Mouse (Mus musculus) layer of hippocampus, adult 18-20 months (tissue): Measurements from ENCODE around the gene Hebp2. TPM values are rescaled to one million over a fixed set of nuclear protein-coding genes. Genes with fewer than 3 reads are reported as not detected.
"Not testable (repeated sequence)": the region's sequence is repeated elsewhere in the genome, so short reads cannot be mapped to it uniquely, and the experiment has no call there.

Experiments
- DNase-seq, 2 experiments: peaks; one replicate each; pipeline ENCODE4 v3.0.0; 2022; ENCODE audit warnings: low spot score in 2 of 2
- long read RNA-seq: library from polyadenylated mRNA; stranded (forward); transcript quantifications from one replicate; pipeline ENCODE4 v2.0.0, GENCODE M21; 2021
- total RNA-seq, 2 experiments: library from RNA; stranded (reverse); gene quantifications; 2 replicates each; pipeline ENCODE4 v1.2.3; 2021

Gene Hebp2
- 1 to 10 TPM; 3.4 to 4.2 TPM for total RNA-seq
- long read RNA-seq, partial matches to known transcripts: 0 of 2 reads
- long read RNA-seq, other reads (novel, unspliced or antisense): 0 of 2 reads

DNA sequence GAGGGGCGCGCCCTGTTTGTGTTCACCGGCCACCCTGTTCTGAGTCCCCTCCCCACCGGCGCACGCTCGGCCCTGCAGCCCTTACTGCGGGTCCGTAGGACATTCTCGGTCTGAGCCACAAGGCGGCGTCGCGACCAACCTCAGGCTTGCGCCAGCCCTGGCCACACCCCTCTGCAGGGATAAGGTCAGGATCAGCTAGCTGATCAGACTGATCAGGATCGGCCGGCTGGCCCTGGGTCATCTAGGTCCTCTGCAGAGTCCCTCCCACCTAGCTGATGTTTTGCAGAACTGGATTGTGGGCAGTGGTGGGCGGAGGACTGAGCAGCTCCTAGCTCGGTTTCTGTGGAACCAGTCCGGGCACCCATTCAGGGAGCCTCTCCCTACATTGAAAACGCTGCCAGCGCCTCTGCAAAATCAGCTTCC, at the start of gene Hebp2:
Gene Hebp2 (minus strand): TSS at position 264 of the 423 bp plus-strand sequence.
- peak in 1 of 2 experiments; percentile 64 for DNase-seq

DNA sequence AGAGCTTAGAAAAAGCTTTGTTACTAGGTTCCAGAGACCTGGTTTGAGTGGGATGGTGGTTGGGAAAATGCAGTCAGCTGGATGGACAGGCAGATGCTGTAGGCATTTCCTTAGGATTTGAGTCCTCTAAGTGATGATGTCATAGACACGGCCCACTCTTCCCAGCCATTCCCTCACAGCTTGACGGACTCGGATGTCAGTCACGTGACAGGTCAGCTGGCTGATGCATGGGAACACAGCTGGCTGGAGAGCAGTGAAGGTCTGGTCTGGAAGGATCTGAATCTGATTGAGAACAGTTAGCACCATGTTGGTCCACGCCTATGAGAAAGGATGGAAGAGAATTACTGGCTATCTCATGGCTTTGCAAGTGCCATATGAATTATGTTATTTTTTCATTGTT, 43.6 kb upstream of the Hebp2 start:
- no peak for DNase-seq

DNA sequence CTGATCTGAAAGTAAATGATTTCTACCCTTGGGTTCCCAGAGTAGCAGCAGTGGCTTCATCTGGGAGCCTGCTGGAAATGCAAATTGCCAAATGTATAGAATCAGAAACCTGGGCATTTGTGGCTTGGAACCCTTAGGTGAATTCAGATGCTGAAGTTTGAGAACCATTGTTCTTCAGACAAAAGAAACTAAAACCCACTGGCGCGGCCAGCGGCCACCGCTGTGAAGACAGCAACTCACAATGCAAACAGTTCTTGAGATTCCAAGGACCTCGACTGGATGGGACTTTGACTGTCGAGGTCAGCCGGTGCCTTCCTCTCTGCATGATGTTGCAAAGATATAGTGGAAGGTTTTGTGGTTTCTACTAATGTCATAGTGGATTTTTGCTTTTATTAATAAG, 38.3 kb upstream of the Hebp2 start:
- no peak for DNase-seq

DNA sequence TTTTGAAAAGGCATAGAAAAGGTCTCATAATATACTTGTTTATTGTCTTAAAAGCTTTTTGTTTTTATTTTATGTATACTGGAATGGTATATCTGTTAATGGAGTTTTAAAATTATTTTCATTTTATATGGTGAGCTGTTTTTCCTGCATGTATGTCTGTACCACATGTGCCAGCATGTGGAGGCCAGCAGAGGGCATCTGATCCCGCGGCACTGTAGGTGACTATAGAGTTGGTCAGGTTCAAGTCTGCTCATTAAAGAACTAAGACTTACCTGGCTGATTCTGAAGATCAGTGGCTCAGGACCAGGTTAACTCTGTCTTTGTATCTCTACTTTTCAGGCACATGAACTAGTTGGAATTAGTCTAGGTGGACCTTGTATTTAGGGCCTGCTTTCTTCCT, 26.7 kb upstream of the Hebp2 start:
- DNase-seq: no peak

DNA sequence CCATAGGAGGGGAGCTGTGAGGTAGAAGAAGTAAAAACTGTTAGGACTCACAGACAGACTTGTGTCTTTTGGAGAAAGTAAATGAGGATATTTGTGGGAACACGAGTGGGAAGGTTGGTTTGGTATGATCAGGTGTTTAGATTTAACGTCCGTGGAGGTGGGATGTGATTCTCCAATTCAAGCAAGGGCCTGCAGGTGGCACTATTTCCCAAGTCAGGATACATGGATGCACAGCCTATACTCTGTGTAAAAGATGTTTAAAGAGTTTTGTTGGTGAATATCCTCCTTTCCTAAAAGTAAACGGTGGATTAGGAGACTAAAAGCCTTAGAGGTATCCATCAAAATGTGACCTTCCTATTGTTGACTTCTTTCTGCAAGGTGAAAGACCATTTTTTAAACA, 17.1 kb upstream of the Hebp2 start:
- DNase-seq: peak in 1 of 2 experiments; percentile 78

DNA sequence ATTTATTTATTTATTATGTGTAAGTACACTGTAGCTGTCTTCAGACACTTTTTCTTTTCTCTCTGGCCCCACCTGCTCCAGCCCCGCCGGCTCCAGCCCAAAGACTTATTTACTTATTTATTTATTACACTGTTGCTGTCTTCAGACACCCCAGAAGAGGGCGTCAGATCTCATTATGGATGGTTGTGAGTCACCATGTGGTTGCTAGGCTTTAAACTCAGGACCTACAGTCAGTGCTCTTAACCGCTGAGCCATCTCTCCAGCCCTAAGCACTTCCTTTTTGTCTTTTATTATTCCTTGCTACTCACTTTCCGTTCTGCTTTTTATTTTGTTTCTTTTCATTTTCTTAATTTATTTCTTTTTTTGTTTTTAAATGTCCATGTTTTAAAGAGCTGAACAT, 15.6 kb upstream of the Hebp2 start:
- no peak for DNase-seq

DNA sequence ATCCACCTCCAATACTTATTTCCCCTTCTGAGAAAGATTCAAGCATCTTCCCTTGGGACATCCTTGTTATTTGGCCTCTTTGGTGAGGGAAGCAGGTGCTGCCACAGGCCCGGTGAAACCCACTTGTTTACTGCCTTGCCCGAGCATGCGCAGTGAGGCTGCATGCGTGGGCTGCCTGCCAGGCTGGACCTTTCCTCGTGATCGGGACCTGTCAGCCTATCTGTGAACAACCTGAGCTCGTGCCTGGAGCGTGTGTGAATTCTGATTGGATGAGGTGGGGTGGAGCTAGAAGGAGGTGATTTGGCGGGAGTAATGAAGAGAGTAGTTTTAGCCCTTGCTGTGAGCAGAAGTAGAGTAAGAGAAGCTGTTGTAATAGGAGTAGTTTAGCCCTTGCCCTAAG, 13.2 kb upstream of the Hebp2 start:
- DNase-seq: not testable (repeated sequence)

DNA sequence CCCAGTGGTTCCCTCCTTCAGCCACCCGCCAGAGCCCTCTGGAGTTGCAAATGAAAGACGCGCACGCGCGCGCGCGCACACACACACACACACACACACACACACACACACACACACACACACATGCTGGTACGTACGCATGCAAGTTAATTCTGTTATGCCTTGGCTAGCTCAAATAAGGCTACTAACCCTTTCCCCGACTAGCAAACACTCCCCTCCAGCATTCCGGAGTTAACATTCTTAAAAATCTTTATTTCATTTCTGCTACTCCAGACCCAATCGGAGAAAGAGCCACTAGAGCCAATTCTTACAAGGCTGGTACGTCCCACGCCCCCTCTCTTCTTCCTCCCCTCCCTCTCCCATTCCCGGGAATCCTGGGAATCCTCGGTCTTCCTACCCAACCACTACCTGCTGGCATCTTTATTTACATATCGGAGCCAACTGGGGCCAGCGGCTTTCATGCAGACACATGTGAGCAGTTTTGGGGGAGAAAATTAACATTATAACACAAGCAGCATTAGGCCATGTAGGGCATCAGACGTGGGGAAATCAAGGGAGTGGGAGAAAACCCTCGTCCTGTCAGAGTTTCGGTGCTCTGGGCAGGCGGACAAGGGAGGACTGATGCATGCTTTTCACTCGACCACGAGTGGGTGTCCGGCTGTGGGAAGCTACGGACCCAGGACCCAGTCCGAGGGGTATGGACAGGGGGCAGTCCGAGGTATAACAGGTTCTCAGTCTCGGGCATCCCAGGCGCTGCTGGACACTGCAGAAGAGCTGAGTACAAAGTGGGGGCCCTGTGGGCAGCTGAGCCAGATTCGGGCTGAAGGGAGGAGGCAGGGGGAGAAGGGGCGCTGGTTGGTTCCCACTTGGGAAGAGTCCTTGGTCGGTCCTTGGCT, 3.7 kb upstream of the Hebp2 start:
- DNase-seq: peak in 1 of 2 experiments; percentile 36

DNA sequence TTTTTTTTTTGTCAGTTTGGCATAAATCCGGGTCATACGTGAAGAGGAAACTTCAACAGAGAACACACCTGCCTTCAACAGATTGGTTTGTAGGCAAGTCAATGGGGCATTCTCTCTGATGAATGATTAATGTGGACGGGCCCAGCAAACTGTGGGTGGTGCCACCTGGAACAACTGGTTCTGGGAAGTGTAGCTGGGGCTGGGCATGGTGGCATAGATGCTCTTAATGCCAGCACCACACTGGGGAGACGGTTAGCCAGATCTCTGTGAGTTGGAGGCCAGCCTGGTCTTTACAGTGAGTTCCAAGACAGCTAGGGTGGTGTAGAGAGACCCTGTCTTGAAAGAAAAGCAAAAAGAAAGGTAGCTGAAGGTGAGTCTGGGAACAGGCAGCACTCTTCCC, 1.5 kb upstream of the Hebp2 start:
- no peak for DNase-seq

DNA sequence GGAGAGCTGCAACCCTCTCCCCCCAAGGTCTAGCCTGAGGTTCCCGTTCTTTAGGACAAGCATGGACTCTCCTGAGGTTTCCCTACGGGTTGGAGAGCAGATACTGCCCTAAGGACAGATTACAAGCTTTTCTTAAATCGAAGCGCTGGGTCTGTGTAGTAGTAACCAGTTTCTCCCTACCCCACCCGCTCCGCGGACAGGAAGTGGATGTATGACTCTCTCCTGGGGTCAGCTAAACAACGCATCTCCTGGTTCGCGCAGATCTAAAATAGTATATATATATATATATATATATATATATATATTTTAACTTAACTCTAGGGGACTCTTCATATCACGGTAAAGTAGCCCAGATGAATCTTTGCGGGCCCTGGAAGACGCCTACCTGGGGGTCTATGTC, 567 bp downstream of the Hebp2 start:
- DNase-seq: no peak

DNA sequence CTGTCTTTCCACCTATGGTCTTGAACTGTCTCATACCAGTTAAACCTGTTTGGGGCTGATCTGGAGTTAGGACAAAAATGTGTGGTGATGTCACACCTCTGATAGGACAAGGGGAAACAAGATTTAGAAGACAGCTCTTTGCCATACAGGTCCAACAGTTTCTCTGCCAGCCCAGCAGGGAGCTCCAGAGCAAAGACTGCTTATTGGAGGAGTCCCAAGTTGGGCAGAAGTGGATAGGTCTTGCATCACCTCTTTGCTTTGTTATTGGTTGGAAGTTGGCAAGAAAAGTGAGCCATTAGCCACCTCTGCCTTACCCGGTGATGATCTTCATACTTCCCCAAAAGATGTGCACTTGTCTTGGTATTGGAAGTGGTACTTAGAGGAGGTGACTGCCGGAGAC, 9.0 kb downstream of the Hebp2 start:
- DNase-seq: no peak

DNA sequence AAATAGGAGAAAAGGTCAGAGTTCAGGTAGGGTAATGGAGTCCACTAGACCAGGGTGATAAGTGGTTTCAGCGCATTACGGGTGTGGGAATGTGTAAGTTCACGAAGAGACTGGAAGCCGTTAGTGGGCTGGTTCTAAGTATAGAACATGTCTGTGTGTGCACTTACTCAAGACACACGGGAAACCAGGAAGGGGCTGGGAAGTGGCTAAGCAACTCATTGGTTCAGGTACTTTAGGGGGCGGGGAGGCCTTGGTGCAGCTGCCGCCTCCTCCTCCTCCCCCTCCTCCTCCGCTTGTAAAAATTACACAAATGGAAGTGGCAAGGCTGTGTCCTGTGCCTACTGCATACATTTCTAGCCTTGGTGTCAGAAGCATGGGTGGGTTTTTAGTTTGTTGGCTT, 13.6 kb downstream of the Hebp2 start:
- DNase-seq: no peak

DNA sequence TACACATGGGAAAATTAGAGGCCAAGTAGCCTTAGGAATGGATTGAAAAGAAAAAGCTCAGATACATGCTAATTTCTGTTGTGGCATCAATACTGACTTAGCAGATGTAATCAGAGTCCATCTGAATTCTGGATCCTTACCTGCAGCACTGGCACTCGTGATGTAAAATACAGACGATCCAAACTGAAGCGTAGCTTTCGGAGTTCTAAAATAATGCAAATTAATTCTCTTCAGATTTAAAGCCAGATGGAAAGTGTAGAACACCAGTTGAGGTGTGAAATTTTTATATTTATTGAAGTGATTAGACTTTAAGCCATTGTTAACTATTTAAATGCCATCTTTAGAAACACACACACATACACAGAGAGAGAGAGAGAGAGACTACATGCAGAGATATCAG, 15.7 kb downstream of the Hebp2 start:
- no peak for DNase-seq

DNA sequence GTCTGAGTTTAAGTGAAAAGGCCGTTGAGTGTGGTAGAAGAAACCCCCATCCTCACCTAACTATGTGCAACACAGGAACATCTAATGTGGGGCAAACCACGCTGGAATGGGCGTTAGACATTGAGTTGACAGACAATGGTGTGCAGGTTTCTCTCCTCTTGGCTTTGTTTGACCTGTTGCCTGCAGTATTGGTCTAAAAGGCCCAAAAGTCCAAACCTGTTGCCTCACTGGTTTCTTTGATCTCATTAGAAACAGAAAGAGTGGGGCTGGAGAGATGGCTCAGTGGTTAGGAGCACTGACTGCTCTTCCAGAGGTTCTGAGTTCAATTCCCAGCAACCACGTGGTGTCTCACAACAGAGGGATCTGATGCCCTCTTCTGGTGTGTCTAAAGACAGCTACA, 16.7 kb downstream of the Hebp2 start:
- no peak for DNase-seq

DNA sequence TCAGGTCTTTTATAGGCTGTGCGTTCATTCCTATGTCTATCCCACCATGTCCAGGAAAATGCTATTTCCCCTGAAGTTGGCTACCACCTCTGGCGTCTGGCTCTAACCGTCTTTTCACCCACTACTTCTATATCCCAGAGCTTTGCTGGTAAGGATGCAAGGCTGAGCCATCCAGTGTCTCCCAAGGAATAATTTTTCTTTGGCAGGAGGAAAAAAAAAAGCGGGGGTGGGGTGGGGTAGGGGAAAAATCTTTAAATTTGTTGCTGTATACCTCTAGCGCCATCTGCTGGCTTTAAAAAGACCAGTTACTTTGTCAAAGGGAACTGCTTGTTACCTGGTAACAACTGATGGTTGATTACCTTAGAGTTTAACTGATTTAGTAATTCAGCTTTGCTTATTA, 17.4 kb downstream of the Hebp2 start:
- peak in 1 of 2 experiments; percentile 82 for DNase-seq

DNA sequence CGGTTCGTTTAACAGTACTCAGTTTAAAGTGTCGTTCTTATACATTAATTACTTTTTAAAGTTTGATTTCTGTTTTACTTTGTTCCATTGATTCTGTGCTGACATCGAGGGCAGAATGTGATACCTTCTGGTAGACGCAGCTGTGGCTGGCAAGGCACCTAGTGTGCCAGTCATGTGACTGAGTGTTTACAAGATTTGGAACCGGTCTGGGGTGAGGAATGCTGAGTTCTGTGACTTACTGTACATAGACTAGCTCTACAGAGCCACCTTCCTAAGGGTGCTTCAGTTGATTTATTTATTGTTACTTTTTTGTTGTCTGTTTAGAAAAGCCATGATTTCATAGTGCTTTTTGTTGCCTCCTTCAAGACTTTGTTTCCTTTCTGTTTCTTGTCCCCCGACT, 18.1 kb downstream of the Hebp2 start:
- peak in 1 of 2 experiments; percentile 57 for DNase-seq

DNA sequence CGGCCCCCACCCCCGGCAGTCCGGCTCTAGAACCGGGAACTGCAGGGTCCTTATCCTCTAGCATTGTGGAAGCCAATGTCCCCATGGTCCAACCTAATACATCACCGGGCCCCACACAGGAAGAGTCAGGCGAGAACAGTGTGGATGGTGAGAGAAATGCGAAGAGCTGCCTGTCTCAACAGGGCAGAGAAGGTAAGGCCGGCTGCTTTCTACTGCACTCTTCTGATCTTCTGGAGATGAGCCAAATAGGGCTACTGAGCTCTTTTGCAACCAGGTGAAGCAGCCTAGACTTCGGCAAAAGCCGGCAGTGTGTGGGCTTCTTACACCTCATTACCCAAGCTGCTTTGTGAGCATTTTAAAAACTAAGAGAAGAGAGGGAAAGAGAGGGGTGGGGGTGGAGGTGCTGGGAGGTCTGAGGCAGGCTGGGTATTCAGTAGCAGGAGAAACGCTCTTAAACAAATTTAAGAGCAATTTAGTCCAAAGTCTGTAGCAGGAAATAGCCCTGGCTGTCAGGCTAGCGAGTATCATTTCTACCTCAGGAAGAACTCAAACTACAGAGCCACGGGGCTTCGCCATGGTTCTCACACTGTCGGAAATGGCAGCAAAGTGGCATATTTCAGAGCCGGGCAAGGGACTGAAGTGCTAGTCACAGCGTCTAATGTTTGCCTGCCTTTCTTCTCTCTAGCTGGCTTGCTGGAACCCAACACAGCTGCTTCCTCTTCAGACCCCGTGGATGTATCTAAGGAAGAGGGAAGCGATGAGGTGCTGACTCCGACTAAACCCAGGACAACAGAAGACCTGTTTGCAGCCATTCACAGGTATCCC, 18.8 kb downstream of the Hebp2 start:
- DNase-seq: peak in 1 of 2 experiments; percentile 43

DNA sequence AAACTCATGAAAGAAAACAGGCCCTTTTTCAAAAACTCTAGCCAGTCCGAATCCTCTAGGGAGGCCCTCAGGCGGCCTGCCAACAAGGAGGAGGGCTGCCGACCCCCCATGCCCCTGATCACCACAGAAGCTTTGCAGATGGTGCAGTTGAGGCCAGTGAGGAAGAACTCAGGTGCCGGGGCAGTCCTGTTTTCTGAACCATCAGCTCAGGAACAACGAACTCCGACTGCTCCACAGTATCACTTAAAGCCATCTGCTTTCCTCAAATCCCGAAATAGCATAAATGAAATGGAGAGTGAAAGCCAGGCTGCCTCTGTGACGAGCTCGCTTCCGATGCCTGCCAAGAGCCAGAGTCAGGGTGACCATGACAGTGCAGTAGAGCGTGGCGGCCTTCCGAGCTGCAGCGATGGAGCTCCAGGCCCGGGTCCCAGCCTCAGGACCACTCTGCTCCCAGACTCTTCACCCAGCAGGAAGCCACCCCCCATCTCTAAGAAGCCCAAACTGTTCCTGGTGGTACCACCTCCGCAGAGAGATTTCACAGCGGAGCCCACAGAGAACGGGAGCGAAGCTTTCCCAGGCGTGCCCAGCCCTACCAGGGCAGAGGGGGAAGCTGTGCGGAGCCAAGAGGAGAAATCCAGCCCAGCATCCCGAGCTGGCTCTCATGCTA, 19.6 kb downstream of the Hebp2 start:
- DNase-seq: peak; percentile 70 to 85

DNA sequence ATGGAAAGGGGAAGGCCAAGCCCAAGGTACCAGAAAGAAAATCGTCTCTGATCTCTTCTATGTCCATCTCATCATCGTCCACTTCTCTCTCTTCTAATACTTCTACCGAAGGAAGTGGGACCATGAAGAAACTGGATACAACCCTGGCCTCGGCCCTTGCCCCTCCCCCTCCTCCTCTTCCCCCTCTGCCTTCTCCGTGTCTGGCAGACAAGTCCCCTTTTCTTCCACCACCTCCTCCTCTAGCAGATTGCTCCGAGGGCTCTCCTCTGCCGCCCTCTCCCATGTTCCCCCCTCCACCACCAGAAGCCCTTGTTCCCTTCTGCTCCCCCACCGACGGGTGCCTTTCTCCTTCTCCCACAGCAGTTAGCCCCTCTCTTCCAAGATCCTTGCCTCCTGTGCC, 20.1 kb downstream of the Hebp2 start:
- DNase-seq: no peak

DNA sequence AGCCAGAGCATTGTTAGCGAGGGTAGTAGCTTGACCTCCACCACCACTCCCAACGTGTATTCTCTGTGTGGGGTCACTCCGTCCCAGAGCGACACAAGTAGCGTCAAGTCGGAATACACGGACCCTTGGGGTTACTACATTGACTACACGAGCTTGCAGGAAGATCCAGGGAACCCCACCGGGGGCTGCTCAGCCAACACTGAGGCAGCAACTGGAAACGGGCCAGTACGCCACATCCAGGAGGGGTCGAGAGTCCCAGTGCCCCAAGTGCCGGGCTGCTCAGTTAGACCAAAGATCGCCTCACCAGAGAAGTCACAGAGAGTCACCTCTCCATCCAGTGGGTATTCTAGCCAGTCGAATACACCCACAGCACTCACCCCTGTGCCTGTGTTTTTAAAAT, 20.6 kb downstream of the Hebp2 start:
- no peak for DNase-seq

DNA sequence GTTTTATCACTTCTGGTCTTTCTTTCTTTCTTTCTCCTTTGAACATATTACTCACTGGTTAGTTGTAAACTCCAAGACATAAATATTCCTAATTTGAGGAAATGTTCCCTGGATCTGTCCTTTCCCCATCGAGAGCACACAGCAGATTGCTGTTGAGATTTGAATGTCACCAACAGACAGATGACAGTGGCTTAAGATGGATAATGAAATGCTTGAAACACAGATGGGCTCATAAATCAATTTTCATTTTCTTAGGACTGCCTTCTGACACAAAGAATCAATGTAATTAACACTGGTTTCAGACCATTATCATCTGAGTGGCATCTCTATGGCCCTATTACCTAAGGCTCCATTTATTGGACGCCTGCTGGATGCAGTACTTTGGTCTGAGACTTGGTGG, 23.3 kb downstream of the Hebp2 start:
- peak in 1 of 2 experiments; percentile 44 for DNase-seq

DNA sequence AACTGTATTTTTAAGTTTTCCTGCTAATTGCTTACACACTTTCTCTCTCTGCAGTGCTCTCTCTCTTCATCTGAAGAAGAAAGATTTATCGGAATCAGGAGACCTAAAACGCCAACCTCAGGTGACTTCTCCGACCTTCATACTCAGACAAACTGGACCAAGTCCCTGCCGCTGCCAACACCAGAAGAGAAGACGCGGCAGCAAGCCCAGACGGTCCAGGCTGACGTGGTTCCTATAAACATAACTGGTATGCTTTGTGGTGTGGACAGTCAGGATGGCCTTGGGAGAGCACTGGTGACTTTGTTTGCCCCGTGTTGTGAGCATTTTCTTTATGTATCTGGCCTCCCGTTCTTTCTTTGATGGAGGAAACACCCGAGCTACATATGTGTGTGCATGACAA, 34.4 kb downstream of the Hebp2 start:
- no peak for DNase-seq
